Mouse (Mus musculus): ENCODE measurements at regions not wholly inside any gene's neighbourhood (a gene's known extent, or its start where the extent isn't known, plus 50 kb on each side); places are given as distances from the start of the nearest gene placed in this dataset.

DNA sequence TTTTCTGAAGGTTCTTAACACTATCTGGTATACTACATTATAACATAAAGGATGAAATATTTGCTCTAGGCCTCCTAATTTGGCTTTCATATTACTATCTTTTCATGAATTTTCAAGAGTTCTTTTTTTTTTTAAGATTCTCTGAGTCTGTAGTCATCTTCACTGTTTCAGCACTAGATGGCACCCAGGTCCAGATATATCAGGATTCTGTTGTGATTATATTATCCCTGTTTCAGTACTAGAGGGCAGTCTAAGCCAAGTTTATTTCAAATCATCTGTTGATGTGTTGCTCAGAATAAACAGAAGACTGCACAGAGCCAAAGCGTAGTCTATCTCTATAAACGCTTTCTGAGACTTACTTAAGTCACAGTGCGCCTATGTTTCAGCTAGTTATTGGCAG lies 1760.2 kb upstream of the Acvr2a start:
- no peak for ATAC-seq (ENCODE audit: insufficient number of reproducible peaks, low FRiP score, low TSS enrichment)

- no peak for ATAC-seq (ENCODE audit: insufficient number of reproducible peaks, low FRiP score, low TSS enrichment)
Observed at GRCm38 (mm10) chr2:47074191-47074590, 1739.7 kb upstream of the Acvr2a start.

DNA sequence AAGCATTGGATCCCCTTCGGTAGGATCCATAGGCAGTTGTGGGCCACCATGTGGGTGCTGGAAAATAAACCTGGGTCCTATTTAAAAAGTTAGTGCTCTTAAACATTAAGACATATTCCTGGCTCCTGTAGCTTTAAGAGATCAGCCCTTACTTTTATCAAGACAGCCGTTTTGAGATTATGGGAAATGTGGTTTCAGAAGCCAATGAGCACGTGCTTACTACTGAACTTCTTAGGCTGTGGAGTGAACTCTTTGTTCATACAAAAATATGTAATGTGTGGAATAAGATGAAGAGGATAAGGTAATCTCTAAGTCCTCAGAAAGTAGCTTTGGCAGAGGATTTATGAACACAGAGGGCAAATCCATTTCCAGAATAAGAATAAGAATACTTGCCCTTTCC lies 1738.7 kb upstream of the Acvr2a start:
- no peak for ATAC-seq (ENCODE audit: insufficient number of reproducible peaks, low FRiP score, low TSS enrichment)

DNA sequence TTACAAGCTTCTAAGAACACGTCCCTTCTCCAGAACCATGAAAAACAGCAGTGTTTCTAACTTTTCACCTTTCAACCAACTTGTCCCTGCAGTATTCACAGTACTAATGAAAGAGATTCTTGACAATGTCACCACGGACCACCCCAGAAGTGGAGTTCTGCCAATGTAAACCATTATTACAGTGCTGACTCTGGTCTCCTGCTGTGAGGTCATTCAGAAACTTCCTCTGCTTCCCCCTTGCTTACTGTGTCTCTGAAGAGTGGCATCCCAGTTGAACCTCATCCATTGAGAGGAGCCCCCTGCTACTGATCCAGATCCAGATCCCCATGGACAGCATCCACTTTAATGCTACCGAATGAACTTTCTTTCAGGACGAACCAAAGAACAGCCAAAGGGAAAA lies 1725.3 kb upstream of the Acvr2a start:
- ATAC-seq (ENCODE audit: insufficient number of reproducible peaks, low FRiP score, low TSS enrichment), result peak; percentile 45; the same call in 1 of the 2 replicates

GRCm38 (mm10) chr2:47095993-47096392 lies 1717.9 kb upstream of the Acvr2a start:
- ATAC-seq (ENCODE audit: insufficient number of reproducible peaks, low FRiP score, low TSS enrichment), result no peak

DNA sequence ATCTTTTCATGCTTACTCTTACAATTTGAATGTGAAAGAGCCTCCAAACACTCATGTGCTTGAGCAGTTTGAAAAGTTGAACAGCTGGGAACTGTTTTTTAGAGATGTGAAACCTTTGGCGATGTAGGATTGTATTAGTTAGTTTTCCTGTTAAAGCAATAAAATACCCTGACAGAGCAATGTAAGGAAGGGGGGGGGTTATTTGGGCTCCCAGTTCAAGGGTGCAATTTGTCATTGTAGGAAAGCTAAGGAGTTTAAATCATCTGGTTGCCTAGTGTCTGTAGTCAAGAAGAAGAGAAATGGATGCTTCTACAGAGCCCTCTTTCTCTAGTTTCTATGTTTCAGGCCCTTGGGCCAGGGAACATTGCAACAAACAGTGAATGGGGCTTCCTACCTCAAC lies 1674.5 kb upstream of the Acvr2a start:
- no peak for ATAC-seq (ENCODE audit: insufficient number of reproducible peaks, low FRiP score, low TSS enrichment)

DNA sequence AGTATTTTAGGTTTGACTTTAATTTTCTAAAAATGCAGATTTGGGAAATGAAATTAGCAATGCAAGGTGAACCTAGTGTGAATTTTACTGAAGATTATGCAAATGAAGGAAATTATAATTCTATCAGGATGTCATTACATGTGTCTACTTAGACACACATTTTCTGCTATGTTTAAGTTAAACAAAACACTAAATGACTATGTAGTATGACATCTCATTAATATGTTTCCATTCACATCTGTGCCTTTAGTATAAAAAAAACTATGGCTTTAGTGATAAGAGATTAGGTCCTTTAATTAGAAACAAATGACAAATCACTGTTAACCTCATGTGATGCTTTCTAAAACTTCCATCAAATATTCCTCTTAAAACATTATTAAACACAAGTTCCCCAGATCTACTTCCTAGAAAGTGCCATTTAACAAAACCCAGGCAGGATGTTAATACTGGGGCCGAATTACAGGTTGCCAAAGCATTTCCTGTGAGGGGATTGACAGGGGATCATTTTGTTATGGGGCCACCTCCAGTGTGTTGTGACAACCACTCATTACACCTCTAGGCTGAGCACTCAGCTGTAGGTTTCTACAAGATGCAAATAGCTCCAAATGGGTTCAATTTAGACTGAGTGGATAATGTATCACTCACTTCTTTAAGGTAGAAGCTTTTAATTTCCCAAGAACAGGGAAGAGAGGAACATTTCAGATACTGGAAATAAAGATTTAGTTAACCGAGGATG lies 1629.7 kb upstream of the Acvr2a start:
- no peak for ATAC-seq (ENCODE audit: insufficient number of reproducible peaks, low FRiP score, low TSS enrichment)
